Mouse (Mus musculus) neural tube, embryonic 10.5 days (tissue): ENCODE measurements around the gene Gcnt7.

ENCODE experiments used
- DNase-seq: peaks from one replicate; pipeline ENCODE4 v3.0.0-alpha.2; 2017; ENCODE audit warnings: low spot score; ENCODE audit errors: extremely low spot score

The Gcnt7 gene

GRCm38 (mm10) chr2:172460647-172461046, 2.3 kb upstream of the Gcnt7 start:
- no peak for DNase-seq

- DNase-seq: no peak
These were observed 5.9 kb downstream of the Gcnt7 start for GRCm38 (mm10) chr2:172452458-172452857.

- no peak for DNase-seq
These were observed 6.4 kb downstream of the Gcnt7 start for GRCm38 (mm10) chr2:172452031-172452430.

GRCm38 (mm10) chr2:172450640-172451039, 7.8 kb downstream of the Gcnt7 start:
- no peak for DNase-seq

GRCm38 (mm10) chr2:172448329-172448728, 10.1 kb downstream of the Gcnt7 start:
- no peak for DNase-seq

- no peak for DNase-seq
These were observed 11.1 kb downstream of the Gcnt7 start for GRCm38 (mm10) chr2:172447317-172447716.

GRCm38 (mm10) chr2:172445617-172446016, 12.8 kb downstream of the Gcnt7 start:
- no peak for DNase-seq

- no peak for DNase-seq
These were observed 17.2 kb downstream of the Gcnt7 start for GRCm38 (mm10) chr2:172441176-172441575.

- no peak for DNase-seq
These were observed 17.8 kb downstream of the Gcnt7 start for GRCm38 (mm10) chr2:172440640-172441005.

- peak; percentile 100 for DNase-seq
These were observed 18.4 kb downstream of the Gcnt7 start, which contains the start of gene Rtf2 for GRCm38 (mm10) chr2:172439843-172440639. Rtf2 (plus strand) TSS chr2:172440556.

GRCm38 (mm10) chr2:172437371-172437952, 20.9 kb downstream of the Gcnt7 start:
- no peak for DNase-seq

GRCm38 (mm10) chr2:172433746-172434145, 24.6 kb downstream of the Gcnt7 start:
- DNase-seq: no peak

- DNase-seq: no peak
These were observed 27.8 kb downstream of the Gcnt7 start for GRCm38 (mm10) chr2:172430609-172431008.

- DNase-seq: no peak
These were observed 40.2 kb downstream of the Gcnt7 start for GRCm38 (mm10) chr2:172418208-172418607.

- DNase-seq: no peak
These were observed 41.5 kb downstream of the Gcnt7 start for GRCm38 (mm10) chr2:172416876-172417275.

GRCm38 (mm10) chr2:172416218-172416617, 42.2 kb downstream of the Gcnt7 start:
- no peak for DNase-seq

GRCm38 (mm10) chr2:172413894-172414293, 44.5 kb downstream of the Gcnt7 start:
- DNase-seq: no peak

GRCm38 (mm10) chr2:172413273-172413672, 45.1 kb downstream of the Gcnt7 start:
- DNase-seq: no peak

- peak; percentile 59 for DNase-seq
These were observed 45.9 kb downstream of the Gcnt7 start for GRCm38 (mm10) chr2:172412454-172412853.

GRCm38 (mm10) chr2:172411091-172411490, 47.3 kb downstream of the Gcnt7 start:
- DNase-seq: no peak

- no peak for DNase-seq
These were observed 47.7 kb downstream of the Gcnt7 start for GRCm38 (mm10) chr2:172410686-172411085.

- DNase-seq: no peak
These were observed 50.9 kb downstream of the Gcnt7 start for GRCm38 (mm10) chr2:172407499-172407898.

GRCm38 (mm10) chr2:172406173-172406572, 52.2 kb downstream of the Gcnt7 start:
- no peak for DNase-seq
